Mouse (Mus musculus): ENCODE measurements around the gene Setd1b.

Gene Setd1b

GRCm38 (mm10) chr5:123139722-123140627 is 2.0 kb upstream of the Setd1b start:
- DNase-seq (ENCODE audit: low spot score in 2 of 2), result no peak

DNA sequence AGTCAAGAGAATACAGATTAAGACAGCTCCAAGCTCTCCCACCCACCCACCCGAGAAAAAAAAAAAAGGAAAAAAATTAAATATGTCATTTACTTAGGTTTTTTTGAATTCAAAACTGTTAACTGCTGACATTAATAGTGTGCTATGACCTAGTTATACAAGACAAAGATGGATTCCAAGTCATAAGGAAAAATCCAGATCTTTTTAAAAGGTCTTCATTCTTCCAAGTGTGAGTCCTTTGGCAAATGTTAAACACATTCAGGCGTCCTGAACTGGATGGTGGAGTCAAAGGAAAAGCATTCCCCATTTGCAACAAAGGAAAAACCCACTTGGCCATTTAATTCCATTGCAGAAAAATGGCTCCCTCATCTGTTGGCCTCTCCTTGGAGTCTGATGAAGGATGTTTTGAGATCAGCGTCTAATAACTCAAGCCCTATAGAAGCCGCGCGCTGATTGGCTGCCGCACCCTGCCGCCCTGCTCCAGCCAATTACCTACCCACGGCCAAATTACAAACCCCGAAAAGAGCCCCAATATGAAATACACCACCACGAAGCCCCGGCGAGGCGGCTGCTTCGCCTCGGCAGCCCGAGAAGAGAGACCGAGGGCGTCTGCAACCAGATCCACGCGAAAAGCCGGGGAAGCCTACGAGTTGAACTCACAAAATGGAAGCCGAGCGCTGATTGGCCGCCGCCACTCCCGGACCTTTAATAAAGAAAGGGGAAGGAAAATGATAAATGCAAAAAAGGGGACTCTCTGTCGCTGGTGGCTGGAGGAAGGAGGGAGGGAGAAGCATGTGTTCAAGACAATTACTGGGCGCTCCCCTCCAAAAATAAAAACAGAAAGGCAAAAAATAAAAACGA is 1.1 kb upstream of the Setd1b start:
- peak; percentile 80 to 83 for DNase-seq (ENCODE audit: low spot score in 2 of 2)

DNA sequence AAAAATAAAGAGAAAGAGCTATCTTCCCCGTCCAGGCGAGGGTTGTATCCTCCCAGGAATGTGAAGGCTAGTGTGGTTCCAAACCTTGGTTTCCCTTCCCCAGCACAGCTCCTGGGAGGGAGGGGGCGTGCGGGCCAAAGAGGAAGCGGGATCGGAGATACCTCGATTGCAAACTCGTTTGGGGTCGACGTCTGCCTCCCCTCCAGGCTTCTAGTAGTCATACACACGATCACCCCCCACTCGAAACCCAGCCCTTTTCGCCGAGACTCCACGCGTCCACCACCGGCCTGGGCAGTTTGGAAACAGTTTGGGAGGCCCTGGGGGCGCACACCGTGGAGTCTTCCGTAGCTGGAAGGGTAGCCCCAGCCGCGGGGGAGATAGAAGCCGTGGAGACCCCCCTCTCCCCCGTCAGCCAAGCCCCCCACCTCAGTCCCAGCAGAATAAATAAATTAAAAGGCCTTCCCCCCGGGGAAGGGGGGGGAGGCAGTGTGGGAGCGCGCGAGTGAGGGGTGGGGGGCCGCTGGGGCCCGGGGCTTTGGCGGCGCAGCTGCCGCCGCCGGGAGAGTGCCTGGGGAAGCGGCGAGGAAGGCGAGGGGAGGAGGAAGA is 335 bp upstream of the Setd1b start:
- DNase-seq (ENCODE audit: low spot score in 2 of 2), result no peak

- DNase-seq (ENCODE audit: low spot score in 2 of 2), result no peak
Measured at GRCm38 (mm10) chr5:123143251-123143970, 1.4 kb downstream of the Setd1b start.

DNA sequence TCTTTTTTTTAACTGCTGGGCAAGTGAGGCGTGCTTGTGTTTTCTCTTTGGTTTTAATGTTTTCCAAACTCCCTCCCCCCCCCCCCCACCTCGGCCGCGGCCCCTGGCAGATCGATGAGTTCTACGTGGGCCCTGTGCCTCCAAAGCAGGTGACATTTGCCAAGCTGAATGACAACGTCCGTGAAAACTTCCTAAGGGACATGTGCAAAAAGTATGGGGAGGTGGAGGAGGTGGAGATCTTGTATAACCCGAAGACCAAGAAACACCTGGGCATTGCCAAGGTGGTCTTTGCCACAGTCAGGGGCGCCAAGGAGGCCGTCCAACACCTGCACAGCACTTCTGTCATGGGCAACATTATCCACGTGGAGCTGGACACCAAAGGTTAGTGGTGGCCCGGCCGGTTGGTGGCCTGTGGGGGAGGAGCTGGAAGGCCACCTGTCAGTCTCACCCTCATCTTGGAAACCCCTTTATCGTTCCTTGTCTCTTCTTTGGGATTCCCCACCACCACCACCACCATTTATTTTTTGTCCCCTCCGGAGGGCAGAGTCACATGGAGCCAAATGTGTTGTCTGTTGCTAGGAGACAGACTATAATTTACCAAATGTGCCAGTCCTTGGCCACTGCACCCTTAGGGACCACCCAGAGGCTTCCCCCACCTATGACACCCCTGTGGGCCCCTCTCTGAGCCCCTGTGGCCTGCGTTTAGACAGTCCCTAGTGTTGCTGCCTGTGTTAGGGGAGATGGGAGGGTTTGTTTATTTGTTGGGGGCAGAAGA is 2.2 kb downstream of the Setd1b start:
- no peak for DNase-seq (ENCODE audit: low spot score in 2 of 2)

DNA sequence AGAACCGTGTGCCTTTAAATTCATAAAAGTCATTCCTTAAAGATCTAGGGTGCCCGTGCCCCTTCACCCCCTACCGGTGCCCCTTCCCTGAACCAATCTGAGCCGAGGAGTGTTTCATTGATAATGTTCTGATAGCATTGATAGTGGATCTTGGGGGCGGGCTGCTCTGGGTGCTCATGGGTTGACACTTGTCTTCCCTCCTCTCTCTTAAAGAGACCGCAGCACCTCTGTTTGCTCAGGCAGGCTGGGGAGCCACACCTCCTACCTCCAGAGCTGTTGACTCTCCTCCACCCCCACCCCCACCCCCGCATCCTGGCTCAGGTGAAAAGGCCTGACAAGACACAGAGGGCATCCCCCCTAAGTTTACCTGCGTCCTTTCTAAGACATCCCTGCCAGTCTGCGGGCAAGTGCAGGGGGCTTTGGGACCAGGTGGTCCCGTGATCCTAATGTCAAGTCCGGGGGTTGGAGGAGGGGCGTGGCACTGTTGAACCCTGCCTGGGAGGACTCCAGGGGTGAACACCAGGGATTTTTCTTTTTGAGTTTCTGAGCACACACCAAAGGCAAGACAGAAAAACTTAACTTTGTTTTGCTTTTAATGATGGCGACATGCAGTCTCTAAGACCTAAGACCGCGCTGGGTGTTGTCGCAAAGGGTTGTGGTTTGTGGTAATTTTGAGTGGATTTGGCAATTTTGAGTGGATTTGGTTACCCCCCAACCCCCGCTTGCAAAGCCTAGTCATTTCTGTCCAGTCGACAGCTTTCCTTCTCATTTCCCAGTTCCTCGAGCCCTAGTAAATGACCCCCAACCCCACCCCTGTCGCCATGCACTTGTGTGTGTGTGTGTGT is 3.0 kb downstream of the Setd1b start:
- DNase-seq (ENCODE audit: low spot score in 2 of 2), result no peak

GRCm38 (mm10) chr5:123146357-123146756 is 4.4 kb downstream of the Setd1b start:
- no peak for DNase-seq (ENCODE audit: low spot score in 2 of 2)

DNA sequence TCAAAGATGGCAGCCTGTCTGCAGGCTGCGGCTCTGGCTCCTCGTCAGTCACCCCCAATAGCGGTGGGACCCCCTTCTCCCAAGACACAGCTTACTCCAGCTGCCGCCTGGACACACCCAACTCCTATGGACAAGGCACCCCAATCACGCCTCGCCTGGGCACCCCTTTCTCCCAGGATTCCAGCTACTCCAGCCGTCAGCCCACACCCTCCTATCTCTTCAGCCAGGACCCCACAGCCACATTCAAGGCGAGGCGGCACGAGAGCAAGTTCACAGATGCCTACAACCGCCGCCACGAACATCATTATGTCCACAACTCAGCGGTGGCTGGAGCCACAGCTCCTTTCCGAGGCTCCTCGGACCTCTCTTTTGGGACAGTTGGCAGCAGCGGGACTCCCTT is 5.6 kb downstream of the Setd1b start:
- DNase-seq (ENCODE audit: low spot score in 2 of 2), result no peak

- no peak for DNase-seq (ENCODE audit: low spot score in 2 of 2)
Measured at GRCm38 (mm10) chr5:123148073-123148722, 6.2 kb downstream of the Setd1b start.

- peak; percentile 82 to 88 for DNase-seq (ENCODE audit: low spot score in 2 of 2)
Measured at GRCm38 (mm10) chr5:123149451-123150400, 7.7 kb downstream of the Setd1b start.

DNA sequence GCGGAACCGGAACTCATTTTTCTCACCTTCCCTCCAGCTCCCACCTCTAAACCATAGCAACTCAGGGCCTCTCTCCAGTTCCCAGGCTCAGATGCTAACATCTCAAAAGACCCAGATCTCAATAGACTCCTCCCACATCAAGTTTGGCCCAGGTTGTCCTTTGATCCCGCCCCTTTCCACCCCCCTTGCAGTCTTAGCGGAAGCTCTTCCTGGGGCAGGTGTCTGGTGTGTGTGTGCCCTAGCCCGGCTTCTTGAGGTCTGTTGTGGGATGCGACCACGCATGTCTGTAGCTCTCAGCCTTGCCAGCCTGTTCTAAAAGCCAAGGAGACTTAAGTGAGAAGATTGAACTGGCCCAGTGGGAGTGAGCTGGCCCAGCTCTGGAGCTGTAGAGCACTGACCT is 8.6 kb downstream of the Setd1b start:
- DNase-seq (ENCODE audit: low spot score in 2 of 2), result peak in 1 of 2 experiments; percentile 45

DNA sequence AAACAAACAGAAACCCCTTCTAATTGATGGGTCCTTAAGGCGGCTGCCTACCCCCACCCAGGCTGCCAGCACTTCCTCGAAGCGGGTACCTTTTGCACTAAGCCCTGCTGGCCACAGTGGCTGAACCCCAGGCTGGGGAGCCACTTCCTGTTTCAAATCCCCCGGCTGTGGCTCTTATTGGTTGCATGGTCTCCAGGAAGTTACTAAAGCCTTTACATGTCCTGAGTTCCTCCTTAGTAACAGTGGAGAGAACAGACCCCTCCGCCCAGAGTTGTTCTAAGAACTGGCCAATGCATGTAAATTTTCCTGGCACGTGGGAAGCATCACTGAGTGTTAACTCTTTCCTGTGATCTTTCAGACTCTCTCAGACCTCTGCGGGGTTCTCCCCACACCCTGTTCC is 9.1 kb downstream of the Setd1b start:
- peak; percentile 55 to 64 for DNase-seq (ENCODE audit: low spot score in 2 of 2)

DNA sequence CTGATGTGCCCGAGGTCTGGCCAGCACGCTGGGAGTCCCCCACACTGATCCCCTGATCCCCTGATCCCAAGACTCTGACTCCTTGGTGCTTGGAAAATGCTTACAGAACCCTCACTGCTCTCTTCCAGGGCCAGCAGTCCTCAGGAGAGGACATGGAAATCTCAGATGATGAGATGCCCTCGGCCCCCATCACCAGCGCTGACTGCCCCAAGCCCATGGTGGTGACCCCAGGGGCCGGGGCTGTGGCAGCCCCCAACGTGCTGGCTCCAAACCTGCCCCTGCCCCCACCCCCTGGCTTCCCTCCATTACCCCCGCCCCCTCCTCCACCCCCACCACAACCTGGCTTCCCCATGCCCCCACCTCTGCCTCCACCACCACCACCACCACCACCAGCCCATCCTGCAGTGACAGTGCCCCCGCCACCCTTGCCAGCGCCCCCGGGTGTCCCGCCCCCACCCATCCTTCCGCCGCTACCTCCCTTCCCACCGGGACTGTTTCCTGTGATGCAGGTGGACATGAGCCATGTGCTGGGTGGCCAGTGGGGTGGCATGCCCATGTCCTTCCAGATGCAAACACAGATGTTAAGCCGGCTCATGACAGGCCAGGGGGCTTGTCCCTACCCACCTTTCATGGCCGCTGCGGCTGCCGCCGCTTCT is 9.8 kb downstream of the Setd1b start:
- no peak for DNase-seq (ENCODE audit: low spot score in 2 of 2)

DNA sequence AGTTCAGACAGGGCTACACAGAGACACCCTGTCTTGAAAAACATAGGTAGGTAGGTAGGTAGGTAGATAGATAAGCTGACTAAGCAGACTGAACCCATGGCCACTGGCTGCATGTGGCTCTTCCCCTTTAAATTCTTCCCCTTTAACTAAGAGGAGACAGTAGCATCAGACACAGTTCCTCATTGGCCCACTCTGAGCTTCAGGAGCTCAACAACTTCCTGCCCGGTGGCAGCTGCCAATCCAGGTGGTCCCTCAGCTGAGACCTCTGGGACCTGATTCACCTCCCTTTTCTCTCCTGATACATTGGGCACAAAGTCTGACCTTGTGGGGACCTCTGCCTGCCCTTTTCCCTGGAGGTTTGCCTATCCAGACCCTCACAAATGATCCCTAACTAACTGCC is 10.9 kb downstream of the Setd1b start:
- DNase-seq (ENCODE audit: low spot score in 2 of 2), result no peak

- peak; percentile 54 to 75 for DNase-seq (ENCODE audit: low spot score in 2 of 2)
Measured at GRCm38 (mm10) chr5:123155425-123155824, 13.4 kb downstream of the Setd1b start.

GRCm38 (mm10) chr5:123156763-123157162 is 14.8 kb downstream of the Setd1b start:
- no peak for DNase-seq (ENCODE audit: low spot score in 2 of 2)

GRCm38 (mm10) chr5:123157972-123158371 is 16.0 kb downstream of the Setd1b start:
- DNase-seq (ENCODE audit: low spot score in 2 of 2), result no peak

DNA sequence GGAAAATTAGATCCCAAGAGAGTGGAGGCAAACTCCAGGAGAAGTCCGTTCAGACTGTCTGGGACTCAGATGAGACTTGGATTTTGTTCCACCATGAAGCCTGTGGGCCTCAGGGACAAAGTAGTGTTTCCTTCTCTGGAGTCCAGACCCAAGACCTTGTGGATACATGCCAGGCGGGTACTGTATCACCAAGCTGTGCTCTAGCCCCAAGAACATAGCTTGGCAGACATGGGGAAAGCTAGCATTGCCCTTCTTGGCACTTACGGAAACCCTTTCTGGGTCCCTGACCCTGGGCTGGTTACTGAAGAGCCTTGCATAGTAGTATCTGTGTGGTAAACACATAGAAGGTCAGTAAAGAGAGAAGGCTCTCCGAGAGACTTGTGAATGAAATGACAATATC is 17.5 kb downstream of the Setd1b start:
- no peak for DNase-seq (ENCODE audit: low spot score in 2 of 2)

Measured in spleen, postnatal 14 days (tissue).